Mouse (Mus musculus) heart, postnatal 0 days (tissue): ENCODE results near the gene AU040320. TPM values are rescaled to one million over a fixed set of nuclear protein-coding genes. Genes with fewer than 3 reads are reported as not detected.
A peak's percentile ranks its signal among the peaks of the same experiment; 100 is the strongest.

Experiments used
- ATAC-seq: fragments of 200-750 bp; cut with Nextera tagmentation; 2 replicates; pipeline ENCODE4 v1.8.0; 2017; ENCODE audit warnings: low read depth, moderate number of reproducible peaks, moderate library complexity; ENCODE audit not compliant: insufficient read depth
- DNase-seq: peaks from one replicate; pipeline ENCODE4 v3.0.0-alpha.2; 2016; ENCODE audit warnings: low spot score
- H3K27ac ChIP-seq: fragments of 300-500 bp; sonication (generic); 2 replicates; pipeline ENCODE4 v1.5.1; 2014; ENCODE audit warnings: low read depth, mild to moderate bottlenecking
- H3K27me3 ChIP-seq: fragments of 300-500 bp; sonication (generic); 2 replicates; pipeline ENCODE4 v1.6.1; 2014; ENCODE audit warnings: low read length, mixed read lengths; ENCODE audit not compliant: control insufficient read depth, insufficient read depth
- H3K36me3 ChIP-seq: fragments of 300-500 bp; sonication (generic); replicated peaks from 2 replicates; pipeline ENCODE4 v1.6.1; 2014; ENCODE audit warnings: low read length, mixed read lengths; ENCODE audit not compliant: control insufficient read depth, insufficient read depth
- H3K4me1 ChIP-seq: fragments of 300-500 bp; sonication (generic); 2 replicates; pipeline ENCODE4 v1.6.1; 2014; ENCODE audit warnings: antibody characterized with exemption; ENCODE audit not compliant: control insufficient read depth, insufficient read depth
- H3K4me2 ChIP-seq: fragments of 300-500 bp; sonication (generic); 2 replicates; pipeline ENCODE4 v1.6.1; 2014; ENCODE audit warnings: low read depth, mild to moderate bottlenecking, low read length, moderate library complexity
- H3K4me3 ChIP-seq: fragments of 300-500 bp; sonication (generic); 2 replicates; pipeline ENCODE4 v1.5.1; 2014; ENCODE audit warnings: low read depth, low read length
- H3K9ac ChIP-seq: fragments of 300-500 bp; sonication (generic); replicated peaks from 2 replicates; pipeline ENCODE4 v1.6.1; 2014; ENCODE audit warnings: low read depth, low read length, mixed read lengths
- H3K9me3 ChIP-seq: fragments of 300-500 bp; sonication (generic); replicated peaks from 2 replicates; pipeline ENCODE4 v1.6.1; 2016; ENCODE audit warnings: low read length; ENCODE audit not compliant: control insufficient read depth
- CTCF ChIP-seq: IDR thresholded peaks from 2 replicates; pipeline ENCODE4 v1.5.1; 2016; ENCODE audit warnings: antibody characterized with exemption, control low read depth, low read depth
- EP300 ChIP-seq: IDR thresholded peaks from 2 replicates; pipeline ENCODE4 v1.6.1; 2016; ENCODE audit warnings: antibody characterized with exemption, low read depth
- WGBS: fragments of 180-500 bp; shearing (Covaris S2); extraction: QIAGEN DNeasy Blood & Tissue Kit; methylation state at CpG from one replicate; pipeline ENCODE4 v1.1.7; 2014; 5-methylcytosine and 5-hydroxymethylcytosine counted together
- polyA plus RNA-seq: library from polyadenylated mRNA; unstranded; fragments of >200 nt; fragmentation: Nextera tagmentation; extraction: Ambion mirVana; gene quantifications from 2 replicates; pipeline ENCODE4 v1.2.1, GENCODE M21; 2015
- total RNA-seq: library from RNA; depleted of rRNA; stranded (reverse); fragments of >200 nt; gene quantifications from 2 replicates; pipeline ENCODE4 v1.2.3, GENCODE M21; 2014; ENCODE audit warnings: low replicate concordance

AU040320 gene
- total and polyA plus RNA-seq, 2 experiments from 2014 or later, result 16.6 to 69.0 TPM

DNA sequence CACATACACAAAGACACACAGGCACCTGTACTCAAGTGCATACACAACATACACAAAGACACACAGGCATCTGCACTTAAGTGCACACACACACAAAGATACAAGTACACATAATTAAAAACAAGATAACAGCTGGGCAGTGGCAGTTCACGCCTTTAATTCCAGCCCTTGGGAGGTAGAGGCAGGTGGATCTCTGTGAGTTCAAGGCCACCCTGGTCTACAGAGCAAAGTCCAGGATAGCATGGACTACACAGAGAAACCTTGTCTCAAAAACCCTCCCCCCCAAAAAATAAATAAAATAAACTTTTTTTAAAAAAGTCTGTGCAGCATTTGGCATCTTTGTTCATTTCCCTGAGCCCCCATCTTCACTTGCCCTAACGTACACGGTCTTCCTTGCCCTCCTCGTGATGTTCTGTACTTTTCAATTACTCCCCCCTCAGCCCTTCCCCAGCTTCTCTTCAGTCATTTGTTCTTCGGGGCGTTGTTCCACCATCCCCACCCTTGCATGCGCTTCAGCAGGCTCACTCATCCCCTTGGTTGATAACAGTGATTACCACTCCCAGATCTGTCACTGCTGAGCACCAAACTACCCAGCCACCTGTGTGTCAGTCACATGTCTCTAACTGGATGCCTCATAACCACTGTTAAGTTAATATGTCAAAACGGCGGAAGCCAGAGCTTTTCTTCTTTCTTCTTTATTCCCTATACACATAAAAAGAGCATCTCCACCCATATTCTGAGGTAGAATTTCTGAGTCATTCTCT lies 16.6 kb downstream of the AU040320 start:
- Histone ChIP-seq H3K36me3 (no peaks in the 10 kb centered on the region), H3K4me2 (no peak overlapping the region), H3K27ac (no peak overlapping the region), H3K9ac (no peak overlapping the region), H3K9me3 (no peaks in the 10 kb centered on the region), H3K4me3 (no peak overlapping the region), H3K27me3 (no peaks in the 10 kb centered on the region), H3K4me1 (no peaks in the 10 kb centered on the region)
- WGBS, result 76% methylated on average over 9 of the region's 9 CpGs
- DNase-seq (no peak), ATAC-seq (no peak)
- TF ChIP-seq EP300 (no peak), CTCF (no peak)

GRCm38 (mm10) chr4:126770831-126771230 lies 17.5 kb downstream of the AU040320 start:
- no peak overlapping the region for H3K27ac ChIP-seq
- no peak overlapping the region for H3K4me2 ChIP-seq
- H3K4me3 ChIP-seq, result no peak overlapping the region
- H3K9me3 ChIP-seq, result no peaks in the 10 kb centered on the region
- H3K36me3 ChIP-seq, result no peaks in the 10 kb centered on the region
- no peak for DNase-seq
- H3K9ac ChIP-seq, result no peak overlapping the region
- ATAC-seq, result no peak
- no peaks in the 10 kb centered on the region for H3K4me1 ChIP-seq
- H3K27me3 ChIP-seq, result no peaks in the 10 kb centered on the region
- TF ChIP-seq CTCF (no peak), EP300 (no peak)
- WGBS, result 85% methylated on average over 4 of the region's 4 CpGs

DNA sequence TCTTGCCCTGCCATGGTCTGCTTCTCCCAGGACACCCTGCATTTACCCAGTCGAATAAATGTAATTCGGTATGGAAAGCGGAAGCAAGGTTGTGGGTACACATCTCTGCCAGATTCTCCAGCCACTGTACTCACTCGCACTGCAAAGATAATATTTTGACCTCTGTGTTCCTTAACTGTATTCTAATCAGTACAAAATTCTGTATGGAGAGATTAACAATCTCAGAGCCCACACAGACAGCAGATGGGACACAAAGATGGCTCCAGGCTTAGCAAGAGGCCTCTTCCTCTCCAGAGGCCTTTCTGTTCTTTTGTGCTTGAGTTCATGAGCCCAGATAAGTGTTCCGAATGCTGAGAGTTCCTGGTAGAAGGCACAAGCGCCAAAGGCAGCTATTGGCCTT lies 20.5 kb downstream of the AU040320 start:
- WGBS, result 81% methylated on average over 6 of the region's 6 CpGs

DNA sequence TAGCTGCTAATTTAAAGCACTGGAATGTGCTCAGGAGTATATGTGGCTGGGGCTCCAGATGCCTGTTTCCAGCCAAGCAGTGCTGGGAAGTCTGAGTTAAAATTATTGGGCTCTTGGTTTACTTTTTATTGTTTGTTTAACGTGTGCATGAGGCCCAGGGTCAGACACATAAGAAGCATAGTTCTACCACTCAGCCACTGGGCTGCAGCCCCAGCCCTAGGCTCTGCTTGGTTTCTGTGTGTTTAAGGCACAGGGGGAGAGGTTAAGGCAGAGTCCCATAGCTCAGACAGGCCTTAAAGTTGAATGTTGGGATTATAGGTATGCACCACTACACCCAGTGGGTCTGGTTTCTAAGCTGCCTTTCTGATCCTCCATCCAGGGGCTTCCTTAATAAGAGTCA lies 21.8 kb downstream of the AU040320 start:
- Histone ChIP-seq H3K4me3 (no peak overlapping the region), H3K9me3 (no peaks in the 10 kb centered on the region), H3K27me3 (no peaks in the 10 kb centered on the region), H3K36me3 (0 out of 2 replicates have a peak, but pooled peaks cover 5% of the 10 kb centered on the region), H3K9ac (no peak overlapping the region), H3K27ac (no peak overlapping the region), H3K4me1 (0 out of 2 replicates have a peak, but pooled peaks cover 9% of the 10 kb centered on the region), H3K4me2 (no peak overlapping the region)
- DNase-seq, result no peak
- no peak for ATAC-seq
- WGBS, result 86% methylated on average over 1 of the region's 1 CpGs
- no peak for TF ChIP-seq EP300
- TF ChIP-seq CTCF, result no peak

More for the DNA sequence above, 20.5 kb downstream of the AU040320 start:
- ATAC-seq (no peak), DNase-seq (no peak)
- Histone ChIP-seq H3K27ac (no peak overlapping the region), H3K4me2 (no peak overlapping the region), H3K9ac (no peak overlapping the region), H3K27me3 (no peaks in the 10 kb centered on the region), H3K9me3 (no peaks in the 10 kb centered on the region), H3K36me3 (0 out of 2 replicates have a peak, but pooled peaks cover 5% of the 10 kb centered on the region), H3K4me3 (no peak overlapping the region), H3K4me1 (no peaks in the 10 kb centered on the region)
- TF ChIP-seq CTCF (no peak), EP300 (no peak)

DNA sequence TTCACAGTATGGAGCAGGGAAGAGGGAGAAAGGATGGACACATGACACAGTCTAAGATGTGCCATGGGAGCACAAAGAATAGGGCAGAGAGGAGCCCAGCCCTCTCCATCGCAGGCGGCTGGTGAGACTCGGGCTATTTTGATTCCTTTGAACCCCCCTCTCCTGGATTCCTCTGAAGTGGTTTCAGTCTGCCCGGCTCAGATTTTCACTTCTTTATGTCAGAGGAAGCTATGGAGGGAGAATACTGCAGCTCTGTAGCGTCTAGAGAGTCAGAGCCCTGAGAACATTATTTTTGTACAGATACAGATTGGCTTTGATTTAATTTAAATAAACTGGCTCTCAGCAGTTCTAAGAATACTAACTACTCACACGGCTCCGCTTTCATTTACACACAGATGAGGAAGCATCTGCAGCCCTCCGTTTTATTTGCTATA lies 25.8 kb downstream of the AU040320 start:
- Histone ChIP-seq H3K9ac (0 out of 2 replicates have a peak overlapping the region, but pooled peaks have one; percentile 2), H3K9me3 (no peaks in the 10 kb centered on the region), H3K4me2 (peak overlapping the region; percentile 17; the same call in 1 of the 2 replicates), H3K27me3 (no peaks in the 10 kb centered on the region), H3K4me1 (0 out of 2 replicates have a peak, but pooled peaks cover 9% of the 10 kb centered on the region), H3K27ac (no peak overlapping the region), H3K4me3 (no peak overlapping the region), H3K36me3 (0 out of 2 replicates have a peak, but pooled peaks cover 5% of the 10 kb centered on the region)
- DNase-seq (no peak), ATAC-seq (no peak)
- WGBS, result 40% methylated on average over 8 of the region's 8 CpGs
- TF ChIP-seq CTCF, result no peak
- no peak for TF ChIP-seq EP300
